Mouse (Mus musculus) neural tube, embryonic 15.5 days (tissue): Measurements from ENCODE around the gene Hist1h2ah. TPM values are rescaled to one million over a fixed set of nuclear protein-coding genes. Genes with fewer than 3 reads are reported as not detected.

Experiments used
- ATAC-seq: fragments of 200-750 bp; cut with Nextera tagmentation; 2 replicates; pipeline ENCODE4 v1.8.0; 2017; ENCODE audit warnings: mild to moderate bottlenecking, moderate TSS enrichment, moderate library complexity; ENCODE audit not compliant: low FRiP score
- H3K27ac ChIP-seq: fragments of 300-500 bp; sonication (generic); replicated peaks from 2 replicates; pipeline ENCODE4 v1.5.1; 2015; ENCODE audit warnings: mild to moderate bottlenecking, inconsistent platforms
- H3K27me3 ChIP-seq: fragments of 300-500 bp; sonication (generic); replicated peaks from 2 replicates; pipeline ENCODE4 v1.6.1; 2015; ENCODE audit warnings: inconsistent platforms
- H3K36me3 ChIP-seq: fragments of 300-500 bp; sonication (generic); 2 replicates; pipeline ENCODE4 v1.6.1; 2015; ENCODE audit warnings: inconsistent platforms
- H3K4me1 ChIP-seq: fragments of 300-500 bp; sonication (generic); 2 replicates; pipeline ENCODE4 v1.6.1; 2015; ENCODE audit warnings: inconsistent platforms
- H3K4me2 ChIP-seq: fragments of 300-500 bp; sonication (generic); 2 replicates; pipeline ENCODE4 v1.6.1; 2015; ENCODE audit warnings: inconsistent platforms, mild to moderate bottlenecking, moderate library complexity
- H3K4me3 ChIP-seq: fragments of 300-500 bp; sonication (generic); replicated peaks from 2 replicates; pipeline ENCODE4 v1.5.1; 2015; ENCODE audit warnings: mild to moderate bottlenecking, inconsistent platforms
- H3K9ac ChIP-seq: fragments of 300-500 bp; sonication (generic); replicated peaks from 2 replicates; pipeline ENCODE4 v1.6.1; 2015; ENCODE audit warnings: mild to moderate bottlenecking, inconsistent platforms
- H3K9me3 ChIP-seq: fragments of 300-500 bp; sonication (generic); replicated peaks from 2 replicates; pipeline ENCODE4 v1.6.1; 2016; ENCODE audit warnings: inconsistent platforms
- WGBS: fragments of 180-500 bp; shearing (Covaris S2); methylation state at CpG from one replicate; pipeline ENCODE4 v1.1.7; 2015; ENCODE audit warnings: mixed read lengths; 5-methylcytosine and 5-hydroxymethylcytosine counted together
- polyA plus RNA-seq: library from polyadenylated mRNA; unstranded; fragments of >200 nt; fragmentation: Nextera tagmentation; extraction: Ambion mirVana; gene quantifications from 2 replicates; pipeline ENCODE4 v1.2.1, GENCODE M21; 2015

Hist1h2ah gene
- polyA plus RNA-seq, 1 experiment from 2014 or later: not detected

DNA sequence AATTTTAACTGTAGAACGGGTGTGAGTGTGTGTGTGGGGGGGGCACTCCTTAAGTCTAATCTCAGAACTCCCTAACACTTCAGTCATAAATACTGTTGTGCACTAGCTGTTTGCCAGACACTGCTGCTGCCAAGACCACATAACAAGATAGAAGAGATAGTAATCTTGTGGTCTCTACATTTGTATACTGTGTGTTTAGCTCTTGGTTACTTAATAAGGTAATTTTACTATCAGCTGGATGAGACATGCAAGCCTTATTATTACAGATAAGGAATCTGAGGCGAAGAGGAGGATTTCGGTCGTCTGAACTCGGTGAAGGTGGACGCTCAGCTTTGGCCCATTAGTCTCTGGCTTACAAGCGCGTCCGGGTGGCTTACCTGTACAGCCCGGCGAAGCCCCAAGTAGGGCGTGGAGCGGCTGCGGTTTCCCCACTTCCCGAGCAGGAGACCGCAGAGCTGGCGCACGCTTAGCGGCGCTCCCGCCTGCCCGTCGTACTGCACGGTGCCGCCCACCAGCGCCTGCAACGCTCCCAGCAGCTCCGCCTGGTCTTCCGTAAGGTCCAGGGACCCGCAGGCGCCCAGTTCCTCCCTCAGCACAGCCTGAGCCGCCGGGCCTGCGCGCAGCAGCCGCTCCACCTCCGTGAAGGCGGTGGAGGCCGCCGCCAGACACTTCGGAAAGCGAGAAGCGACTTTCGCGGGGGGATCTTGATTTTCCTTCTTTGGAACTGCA lies 29.6 kb downstream of the Hist1h2ah start:
- H3K9ac ChIP-seq: 0 out of 2 replicates have a peak overlapping the region, but pooled peaks have one; percentile 8
- H3K27ac ChIP-seq: no peak overlapping the region
- peak; percentile 53 for ATAC-seq
- H3K4me3 ChIP-seq: peak overlapping the region; percentile 36
- peaks cover 100% of the 10 kb centered on the region for H3K27me3 ChIP-seq
- H3K9me3 ChIP-seq: no peaks in the 10 kb centered on the region
- peak overlapping the region; percentile 64 for H3K4me2 ChIP-seq
- no peaks in the 10 kb centered on the region for H3K36me3 ChIP-seq
- WGBS: under 1% methylated on average over 45 of the region's 45 CpGs
- peaks cover 17% of the 10 kb centered on the region for H3K4me1 ChIP-seq

DNA sequence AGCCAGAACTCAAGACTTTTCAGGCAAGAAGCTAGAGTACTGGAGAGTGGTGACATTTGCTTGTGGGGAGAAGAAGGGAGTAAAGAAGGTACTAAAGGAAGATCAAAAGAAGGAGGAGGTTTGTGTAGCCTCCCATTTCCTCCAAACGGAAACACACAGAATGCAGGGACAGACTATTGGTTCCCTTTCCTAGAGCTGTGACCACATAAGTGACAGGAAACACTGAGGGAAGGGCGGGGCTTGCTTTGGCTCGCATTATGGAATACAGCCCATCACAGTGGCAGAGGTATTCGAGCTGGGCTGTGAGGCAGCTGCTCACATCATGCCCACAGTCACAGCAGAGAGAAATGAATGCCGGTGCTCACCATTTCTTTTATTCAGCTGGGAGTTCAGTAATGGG lies 33.5 kb downstream of the Hist1h2ah start:
- Histone ChIP-seq H3K9me3 (no peaks in the 10 kb centered on the region), H3K36me3 (no peaks in the 10 kb centered on the region), H3K27ac (no peak overlapping the region), H3K4me3 (no peak overlapping the region), H3K4me2 (no peak overlapping the region), H3K4me1 (peaks cover 21% of the 10 kb centered on the region), H3K9ac (no peak overlapping the region), H3K27me3 (peaks cover 100% of the 10 kb centered on the region)
- 18% methylated on average over 5 of the region's 5 CpGs for WGBS
- ATAC-seq: no peak

DNA sequence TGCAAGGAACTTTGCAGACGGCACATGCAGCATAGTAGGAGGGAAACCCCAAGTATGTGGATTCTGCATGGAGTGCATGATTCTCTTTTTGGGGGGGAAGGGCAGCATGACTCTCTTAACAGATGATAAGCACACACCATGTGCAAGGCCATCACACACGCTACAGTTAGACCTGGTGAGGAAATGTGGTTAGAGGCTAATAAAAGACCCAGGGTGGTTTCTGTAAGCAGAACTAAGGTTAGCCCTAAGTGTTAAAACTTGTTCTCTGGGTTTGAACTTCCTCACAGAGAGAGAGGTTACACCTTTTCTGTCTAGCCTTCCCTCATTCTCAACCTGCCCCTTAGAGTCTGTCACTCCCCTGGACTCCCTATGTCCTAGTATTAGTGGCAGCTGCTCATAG lies 34.0 kb downstream of the Hist1h2ah start:
- Histone ChIP-seq H3K4me2 (no peak overlapping the region), H3K4me1 (peaks cover 17% of the 10 kb centered on the region), H3K9me3 (no peaks in the 10 kb centered on the region), H3K4me3 (no peak overlapping the region), H3K27me3 (peaks cover 100% of the 10 kb centered on the region), H3K9ac (no peak overlapping the region), H3K27ac (no peak overlapping the region), H3K36me3 (no peaks in the 10 kb centered on the region)
- ATAC-seq: no peak
- WGBS: 63% methylated on average over 2 of the region's 2 CpGs

DNA sequence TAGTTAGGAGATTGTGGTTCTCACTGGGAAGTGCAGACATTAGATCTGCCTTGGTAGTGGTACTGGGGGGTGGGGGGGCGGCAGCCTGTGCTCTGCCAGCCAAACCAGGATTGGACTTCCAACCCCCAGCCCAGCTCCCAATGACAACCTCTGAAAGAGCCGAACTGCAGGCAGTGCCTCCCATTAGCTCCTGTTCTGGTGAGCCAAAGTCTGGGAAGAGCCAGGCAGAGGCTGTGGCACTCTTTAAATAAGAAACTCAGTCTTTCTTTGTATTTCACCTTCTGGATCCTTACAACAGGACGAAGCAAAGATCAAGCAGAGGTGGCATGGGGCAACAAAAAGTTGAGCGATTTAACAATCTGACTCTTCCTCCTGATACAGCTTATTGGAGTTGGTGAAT lies 36.2 kb downstream of the Hist1h2ah start:
- H3K27me3 ChIP-seq: peaks cover 95% of the 10 kb centered on the region
- no peak overlapping the region for H3K9ac ChIP-seq
- no peaks in the 10 kb centered on the region for H3K36me3 ChIP-seq
- WGBS: 32% methylated on average over 4 of the region's 4 CpGs
- no peak overlapping the region for H3K27ac ChIP-seq
- H3K4me2 ChIP-seq: no peak overlapping the region
- H3K9me3 ChIP-seq: no peaks in the 10 kb centered on the region
- peaks cover 14% of the 10 kb centered on the region for H3K4me1 ChIP-seq
- ATAC-seq: no peak
- H3K4me3 ChIP-seq: no peak overlapping the region

DNA sequence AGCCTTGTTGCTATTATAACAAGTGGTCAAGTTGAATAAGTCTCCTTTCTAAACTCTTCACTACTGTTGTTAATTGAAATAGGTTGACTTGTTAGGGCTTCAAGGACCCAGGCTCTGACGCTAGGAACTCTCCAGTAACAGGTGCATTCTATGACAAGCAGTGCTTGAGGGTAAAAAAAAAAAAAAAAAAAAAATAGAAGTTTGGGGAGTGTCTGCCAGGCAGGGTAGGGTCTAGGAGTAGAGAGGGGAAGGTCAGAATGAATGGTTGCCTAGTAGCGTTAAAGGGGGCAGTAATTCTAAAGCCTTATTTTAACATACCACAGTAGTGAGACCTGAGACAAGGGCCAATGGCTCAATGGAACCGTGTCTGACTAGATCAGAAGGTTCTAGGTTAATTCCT lies 37.0 kb downstream of the Hist1h2ah start:
- 20% methylated on average over 3 of the region's 3 CpGs for WGBS
- H3K27me3 ChIP-seq: peaks cover 95% of the 10 kb centered on the region
- H3K9me3 ChIP-seq: no peaks in the 10 kb centered on the region
- no peak overlapping the region for H3K27ac ChIP-seq
- H3K4me1 ChIP-seq: peaks cover 14% of the 10 kb centered on the region
- no peak for ATAC-seq
- no peaks in the 10 kb centered on the region for H3K36me3 ChIP-seq
- H3K4me3 ChIP-seq: no peak overlapping the region
- no peak overlapping the region for H3K9ac ChIP-seq
- no peak overlapping the region for H3K4me2 ChIP-seq

DNA sequence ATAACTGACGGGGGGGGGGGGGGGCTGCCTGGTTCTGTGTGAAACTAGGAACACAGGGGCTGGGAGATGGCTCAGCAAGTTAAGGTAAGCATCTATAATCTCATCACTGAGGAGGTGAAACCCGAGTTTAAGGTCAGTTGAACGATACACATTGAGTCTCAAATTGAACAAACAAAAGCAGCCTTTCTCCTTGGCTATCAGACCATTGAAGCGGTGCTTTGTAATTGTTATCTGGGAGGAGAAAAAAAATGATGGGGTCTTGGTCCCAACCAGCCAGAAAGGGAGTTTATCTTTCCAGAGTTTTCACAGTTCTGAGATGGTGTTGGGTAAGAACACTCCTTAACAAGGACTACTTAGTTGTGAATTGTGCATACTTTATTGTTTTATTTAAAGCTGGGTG lies 37.5 kb downstream of the Hist1h2ah start:
- Histone ChIP-seq H3K4me3 (no peak overlapping the region), H3K27ac (no peak overlapping the region), H3K36me3 (no peaks in the 10 kb centered on the region), H3K9me3 (no peaks in the 10 kb centered on the region), H3K9ac (no peak overlapping the region), H3K4me2 (no peak overlapping the region), H3K27me3 (peaks cover 92% of the 10 kb centered on the region), H3K4me1 (peaks cover 14% of the 10 kb centered on the region)
- 10% methylated on average over 4 of the region's 4 CpGs for WGBS
- ATAC-seq: no peak

DNA sequence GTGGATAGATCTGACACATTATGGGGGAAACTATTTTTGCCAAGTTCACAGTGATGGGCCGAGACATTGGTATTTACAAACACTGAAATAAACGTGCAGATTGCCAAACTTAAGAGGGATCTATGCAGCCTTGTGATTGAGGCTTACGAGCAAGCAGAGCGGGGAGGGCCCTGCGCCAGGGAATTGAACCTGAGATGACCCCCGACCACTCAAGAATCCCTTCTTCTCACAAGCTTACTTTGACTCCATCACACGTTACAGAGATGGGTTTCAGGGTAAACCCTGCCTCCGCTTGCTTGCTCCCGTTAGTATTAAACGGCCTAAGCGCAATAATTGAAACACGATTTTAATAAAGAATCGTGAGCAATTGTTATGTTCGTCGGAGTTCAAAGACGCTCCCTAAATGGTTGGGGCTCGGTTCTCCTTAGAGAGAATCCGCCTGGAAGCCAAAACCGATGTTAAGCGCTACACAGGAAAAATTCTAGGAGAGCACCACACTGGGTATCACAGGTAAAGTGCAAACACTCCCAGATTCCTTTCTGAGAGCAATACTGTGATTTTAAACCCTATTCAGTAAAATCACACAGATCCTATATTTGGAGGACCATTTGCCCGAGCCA lies 38.1 kb downstream of the Hist1h2ah start:
- Histone ChIP-seq H3K4me2 (peak overlapping the region; percentile 30; the same call in 1 of the 2 replicates), H3K4me1 (peaks cover 14% of the 10 kb centered on the region)

DNA sequence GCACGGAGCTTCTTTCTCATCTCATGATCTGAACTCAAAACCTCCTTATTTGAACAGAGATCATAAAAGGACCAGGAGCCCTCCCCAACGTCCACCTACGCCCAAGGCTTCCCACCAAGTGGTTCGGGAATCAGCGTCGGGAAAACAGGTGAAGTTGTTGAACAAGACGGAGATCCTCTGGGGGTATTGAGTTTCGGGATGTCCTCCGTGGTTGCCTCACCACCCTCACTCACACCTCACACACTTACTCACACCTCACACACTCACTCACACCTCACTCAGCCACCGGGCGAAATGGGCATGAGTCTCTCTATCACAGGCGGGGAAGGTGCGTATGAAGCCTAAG lies 38.6 kb downstream of the Hist1h2ah start:
- under 1% methylated on average over 13 of the region's 13 CpGs for WGBS
- Histone ChIP-seq H3K4me1 (peaks cover 14% of the 10 kb centered on the region), H3K4me2 (peak overlapping the region; percentile 30), H3K36me3 (no peaks in the 10 kb centered on the region), H3K4me3 (0 out of 2 replicates have a peak overlapping the region, but pooled peaks have one; percentile 12), H3K9me3 (no peaks in the 10 kb centered on the region), H3K9ac (no peak overlapping the region), H3K27ac (no peak overlapping the region), H3K27me3 (peaks cover 84% of the 10 kb centered on the region)
- ATAC-seq: no peak

More for the DNA sequence above, 38.1 kb downstream of the Hist1h2ah start:
- no peak overlapping the region for H3K27ac ChIP-seq
- ATAC-seq: no peak
- 0 out of 2 replicates have a peak overlapping the region, but pooled peaks have one; percentile 12 for H3K4me3 ChIP-seq
- no peaks in the 10 kb centered on the region for H3K9me3 ChIP-seq
- no peak overlapping the region for H3K9ac ChIP-seq
- whole genome bisulfite sequencing: 1% methylated on average over 21 of the region's 21 CpGs
- H3K36me3 ChIP-seq: no peaks in the 10 kb centered on the region
- peaks cover 89% of the 10 kb centered on the region for H3K27me3 ChIP-seq

DNA sequence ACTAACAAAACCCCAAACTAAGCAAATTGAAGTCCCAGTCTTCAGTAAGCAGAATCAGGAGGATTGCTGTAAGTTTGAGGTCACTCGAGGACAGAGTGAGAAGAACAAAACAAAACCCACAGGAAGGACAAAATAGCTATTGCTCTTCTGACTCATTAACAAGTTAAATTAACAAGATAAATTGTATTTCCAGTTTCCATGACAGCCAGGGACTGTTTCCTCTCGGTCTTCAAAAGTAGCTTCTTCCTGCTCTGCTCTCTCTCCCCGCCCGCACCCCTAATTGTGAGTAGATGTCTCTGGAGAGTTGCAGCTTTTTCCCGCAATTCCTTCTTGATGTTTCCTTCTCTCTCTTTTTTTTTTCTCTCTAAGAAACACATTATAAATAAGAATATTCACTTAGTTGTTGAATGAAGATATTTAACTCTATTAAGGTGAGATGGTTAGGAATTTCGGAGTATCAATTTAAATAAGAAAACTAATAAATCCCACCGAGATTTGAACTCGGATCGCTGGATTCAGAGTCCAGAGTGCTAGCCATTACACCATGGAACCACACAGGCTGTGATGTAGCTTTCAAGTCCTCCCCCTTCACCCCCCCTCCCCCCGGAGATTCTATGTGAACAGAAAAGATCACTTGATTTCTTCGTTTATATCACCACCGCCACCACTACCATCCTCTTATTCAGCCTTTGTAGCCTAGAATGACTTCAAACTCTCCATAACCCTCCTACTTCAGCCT lies 39.1 kb downstream of the Hist1h2ah start:
- Histone ChIP-seq H3K27me3 (peaks cover 82% of the 10 kb centered on the region), H3K9me3 (no peaks in the 10 kb centered on the region), H3K4me3 (0 out of 2 replicates have a peak overlapping the region, but pooled peaks have one; percentile 12), H3K4me2 (peak overlapping the region; percentile 30), H3K27ac (no peak overlapping the region), H3K9ac (no peak overlapping the region), H3K4me1 (peaks cover 14% of the 10 kb centered on the region), H3K36me3 (no peaks in the 10 kb centered on the region)
- WGBS: 3% methylated on average over 12 of the region's 12 CpGs
- ATAC-seq: no peak

DNA sequence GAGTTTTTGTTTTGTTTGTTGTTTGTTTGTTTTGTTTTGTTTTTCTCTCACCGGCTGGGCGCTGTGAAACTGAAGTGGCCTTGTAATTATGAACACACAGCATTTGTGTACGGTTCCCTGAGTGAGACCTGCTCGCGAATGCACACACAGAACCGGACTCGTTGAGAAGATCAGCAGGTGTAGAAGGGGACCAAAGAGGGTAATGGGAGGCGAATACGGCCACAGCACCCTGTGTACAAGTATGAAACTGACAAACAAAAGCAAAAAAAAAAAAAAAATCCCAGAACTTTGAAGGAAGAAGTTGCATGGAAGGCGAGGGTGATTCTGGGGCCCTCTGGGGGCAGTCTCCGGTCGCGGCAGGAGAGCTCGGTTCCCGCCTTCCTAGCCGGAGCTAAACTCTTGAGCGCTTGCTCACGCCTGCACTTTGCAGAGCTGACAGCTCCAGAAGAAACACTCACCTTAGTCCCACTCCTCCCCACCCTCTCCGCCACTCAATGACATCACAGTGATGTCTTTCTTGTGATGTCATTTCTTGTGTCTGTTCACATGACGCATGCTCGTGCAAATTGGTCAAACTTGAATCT lies 39.9 kb downstream of the Hist1h2ah start:
- Histone ChIP-seq H3K9me3 (no peaks in the 10 kb centered on the region), H3K27ac (no peak overlapping the region), H3K4me1 (peaks cover 14% of the 10 kb centered on the region), H3K4me2 (peak overlapping the region; percentile 42), H3K36me3 (no peaks in the 10 kb centered on the region), H3K4me3 (peak overlapping the region; percentile 14), H3K9ac (no peak overlapping the region), H3K27me3 (peaks cover 78% of the 10 kb centered on the region)
- 1% methylated on average over 21 of the region's 21 CpGs for WGBS
- no peak for ATAC-seq

DNA sequence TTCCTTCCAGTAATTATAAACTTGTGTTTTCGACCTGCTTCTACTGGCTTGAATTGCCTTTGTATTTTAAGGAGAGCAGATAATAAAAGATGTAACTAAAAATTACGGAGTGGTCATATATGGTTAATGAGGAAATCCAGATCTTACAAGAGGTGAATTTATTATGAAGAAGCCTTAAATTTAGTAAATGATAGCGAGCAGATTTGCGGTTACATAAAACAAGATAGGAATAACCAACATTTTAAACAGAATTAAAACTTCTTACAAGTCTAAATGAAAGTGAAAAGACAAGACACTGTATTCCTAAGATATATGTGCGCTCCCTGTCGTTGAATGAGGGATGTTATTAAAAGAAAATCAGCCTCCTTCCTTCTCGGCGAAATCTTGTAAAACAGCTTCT lies 40.5 kb downstream of the Hist1h2ah start:
- ATAC-seq: no peak
- WGBS: 7% methylated on average over 8 of the region's 8 CpGs

More for the DNA sequence above, 40.5 kb downstream of the Hist1h2ah start:
- peaks cover 14% of the 10 kb centered on the region for H3K4me1 ChIP-seq
- no peaks in the 10 kb centered on the region for H3K9me3 ChIP-seq
- peaks cover 76% of the 10 kb centered on the region for H3K27me3 ChIP-seq
- H3K4me2 ChIP-seq: peak overlapping the region; percentile 42
- no peak overlapping the region for H3K27ac ChIP-seq
- H3K36me3 ChIP-seq: no peaks in the 10 kb centered on the region
- H3K4me3 ChIP-seq: peak overlapping the region; percentile 14; the same call in 1 of the 2 replicates
- no peak overlapping the region for H3K9ac ChIP-seq
